Mouse (Mus musculus) cerebellum, postnatal 36 days (tissue): ENCODE data around the gene Obp2a.
"Not testable (repeated sequence)": the region's sequence is repeated elsewhere in the genome, so short reads cannot be mapped to it uniquely, and the experiment has no call there.

Experiments used
- DNase-seq, 2 experiments: peaks; one replicate each; pipeline ENCODE4 v3.0.0; 2021 to 2022; ENCODE audit warnings: mixed read lengths in 2 of 2

Obp2a gene

DNA sequence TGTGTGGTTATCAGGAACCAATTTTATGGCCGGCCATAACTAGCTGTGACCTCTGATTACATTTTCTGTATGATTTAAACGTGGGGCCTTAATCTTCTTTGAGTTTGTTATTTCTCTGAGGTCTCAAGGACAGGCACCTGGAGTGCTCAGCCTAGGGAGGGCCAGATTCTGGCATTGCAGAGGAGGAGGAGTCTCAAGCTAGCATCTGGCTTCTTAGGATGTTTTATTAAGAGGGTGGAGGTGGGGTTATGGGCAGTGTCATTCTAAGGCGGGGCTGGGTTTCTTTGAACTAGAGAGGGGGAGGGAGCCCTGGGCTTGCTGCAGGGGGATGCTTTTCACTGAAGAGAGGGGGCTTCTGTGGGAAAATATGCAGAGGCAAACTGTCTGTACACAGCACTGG is 11.8 kb downstream of the Obp2a start:
- DNase-seq, result not testable (repeated sequence)

DNA sequence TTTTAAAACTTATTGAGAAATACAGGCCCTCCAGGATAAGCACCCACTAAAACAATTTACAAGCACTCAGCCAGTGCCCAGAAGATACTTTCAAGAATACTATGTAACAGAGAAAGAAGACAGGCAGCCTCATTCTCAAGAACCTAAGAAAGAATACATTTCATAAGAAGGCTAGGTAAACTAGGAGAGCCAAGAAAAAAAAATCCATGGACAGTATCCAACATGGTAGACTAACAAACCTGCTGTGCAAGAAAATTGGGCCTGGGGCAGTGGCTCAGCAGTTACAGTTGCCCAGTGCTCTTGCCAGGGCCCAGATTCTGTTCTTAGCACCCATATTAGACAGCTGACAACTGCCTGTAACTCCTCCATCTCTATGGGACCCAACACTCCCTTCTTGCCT is 17.4 kb downstream of the Obp2a start:
- DNase-seq, result no peak

DNA sequence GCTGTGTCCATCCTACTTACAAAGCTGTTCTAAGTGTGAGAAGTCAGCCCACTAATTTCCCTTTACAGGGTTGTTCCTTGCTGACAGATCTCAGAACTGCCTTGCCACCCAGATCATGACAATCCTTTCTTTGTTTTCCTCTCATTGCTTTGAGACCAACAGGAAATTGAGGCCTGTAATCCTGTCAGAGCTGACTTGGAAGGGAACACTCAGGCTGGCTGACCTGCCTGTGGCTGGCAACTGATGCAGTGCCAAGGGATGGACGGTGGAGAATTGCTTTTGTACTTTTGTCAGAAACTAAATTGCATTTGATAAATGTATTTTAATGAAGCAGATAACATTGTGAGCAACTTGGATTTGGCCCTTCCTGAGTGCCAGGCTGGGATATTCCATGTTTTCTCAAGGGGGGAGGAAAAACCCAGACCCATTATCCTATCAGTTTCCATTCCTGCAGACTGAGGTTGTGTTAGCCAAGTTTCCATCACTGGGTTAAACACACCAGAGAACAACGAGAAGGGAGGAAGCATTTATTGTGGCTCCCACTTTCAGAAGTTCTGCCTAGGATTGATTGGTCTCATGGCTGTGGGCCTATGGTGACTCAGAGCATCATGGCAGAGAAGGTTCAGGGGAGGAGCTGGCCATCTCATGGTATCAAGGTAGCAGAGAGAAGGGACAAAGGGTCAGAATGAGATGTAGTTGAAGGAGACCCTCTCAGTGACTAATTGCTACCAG is 33.5 kb downstream of the Obp2a start:
- DNase-seq, result no peak

DNA sequence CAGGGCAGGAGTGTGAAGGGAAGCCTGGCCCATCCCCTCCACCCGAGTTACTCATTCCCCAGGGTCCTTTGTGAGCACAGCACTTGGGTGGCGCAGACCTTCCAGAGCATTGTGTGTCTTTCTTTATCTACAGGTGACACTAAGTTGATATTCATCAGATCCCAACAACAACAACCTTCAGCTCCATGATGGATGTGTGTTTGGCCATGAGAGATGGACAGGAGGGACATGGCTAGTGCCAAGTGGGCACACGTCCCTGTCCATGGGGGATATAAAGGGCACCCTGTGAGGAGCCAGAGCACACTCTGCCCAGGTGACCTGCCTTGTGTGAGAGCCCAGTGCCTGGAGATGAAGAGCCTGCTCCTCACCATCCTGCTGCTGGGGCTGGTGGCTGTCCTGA is 36.9 kb downstream of the Obp2a start, which contains the start of gene Obp2b:
Gene Obp2b (plus strand): TSS at position 301 of the 400 bp plus-strand sequence.
- DNase-seq, result not testable (repeated sequence)

DNA sequence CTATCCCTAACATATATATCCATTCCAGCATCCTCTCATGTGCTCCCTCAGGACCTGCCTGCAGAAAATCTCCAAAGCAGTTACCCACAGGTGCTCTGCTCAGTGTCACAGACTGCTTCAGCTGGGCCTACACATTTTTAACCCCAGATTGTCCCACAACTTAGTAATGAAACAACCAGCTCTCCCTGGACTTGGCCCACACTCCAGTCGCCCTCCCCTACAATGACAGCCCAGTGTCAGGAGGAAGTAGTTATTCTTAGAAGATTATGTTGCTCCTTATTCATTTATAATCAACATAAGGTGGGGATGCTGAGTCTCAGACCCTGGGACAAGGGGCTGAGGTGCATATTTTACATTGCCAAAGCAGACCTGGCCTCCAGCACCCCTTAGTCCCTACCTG is 41.8 kb downstream of the Obp2a start:
- DNase-seq, result no peak
